Mouse (Mus musculus): ENCODE results near the gene Smarcb1.
"Not testable (repeated sequence)": the region's sequence is repeated elsewhere in the genome, so short reads cannot be mapped to it uniquely, and the experiment has no call there.

Gene Smarcb1

DNA sequence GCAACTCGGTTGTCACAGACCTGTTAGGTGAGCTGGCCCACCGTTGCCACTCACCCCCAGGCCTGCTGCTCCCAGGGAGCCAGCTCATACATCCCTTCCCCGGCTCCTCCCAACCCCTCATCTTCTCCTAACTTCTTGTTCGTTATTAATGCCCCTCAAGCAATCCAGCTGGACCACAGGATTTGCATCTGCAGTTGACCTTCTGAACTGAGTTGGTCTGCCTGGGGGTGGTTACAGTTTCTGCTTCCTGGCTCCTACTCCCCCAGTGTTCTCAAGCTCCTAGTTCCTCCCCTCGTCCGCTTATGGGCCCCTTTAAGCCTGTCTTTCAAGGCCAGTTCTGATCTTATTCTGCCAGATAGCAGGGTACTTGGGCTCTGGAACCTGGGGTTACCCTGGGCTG is 26.8 kb downstream of the Smarcb1 start:
- intact Hi-C loops (cut with DNase I): no loop called here

GRCm38 (mm10) chr10:75893089-75893750 is 28.2 kb downstream of the Smarcb1 start, which contains the start of gene Derl3:
Derl3 (plus strand) TSS chr10:75893413.
- intact Hi-C loops (cut with DNase I): no loop called here

DNA sequence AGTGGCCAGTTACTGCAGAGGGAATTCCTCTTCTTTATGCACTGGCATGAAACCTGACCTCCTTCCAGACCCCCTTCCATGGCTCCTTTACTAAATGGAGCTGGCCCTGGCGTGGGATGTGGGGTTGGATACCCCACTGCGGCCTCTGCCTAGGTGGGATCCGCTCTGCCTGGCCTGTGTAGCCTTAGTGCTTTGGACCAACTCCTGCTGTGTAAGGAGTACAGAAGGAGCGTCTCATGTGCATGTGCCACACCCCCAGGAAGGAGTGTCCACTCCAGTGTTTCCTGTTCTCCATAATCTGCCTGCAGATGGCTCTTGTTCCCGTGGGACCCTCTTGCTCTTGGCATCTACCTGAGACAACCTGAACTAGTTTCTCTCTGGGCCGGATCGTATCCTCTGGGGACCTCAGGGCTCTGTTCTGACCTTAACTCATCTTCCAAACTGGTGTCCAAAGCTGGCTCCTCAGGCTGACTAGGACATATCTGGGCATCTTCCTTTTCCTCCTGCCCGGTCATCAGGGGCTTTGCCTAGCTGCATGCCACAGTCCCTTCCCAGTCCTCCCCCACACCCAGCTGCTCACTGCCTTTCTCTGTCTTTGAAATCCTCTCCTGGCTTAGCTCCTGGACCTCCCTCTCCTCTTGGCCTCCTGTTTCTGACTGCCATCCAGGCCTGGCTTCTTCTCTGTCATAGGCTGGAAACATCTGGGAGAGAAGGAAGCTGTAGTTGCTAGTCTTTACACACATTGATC is 31.8 kb downstream of the Smarcb1 start:
- intact Hi-C loops (cut with DNase I): no loop called here

DNA sequence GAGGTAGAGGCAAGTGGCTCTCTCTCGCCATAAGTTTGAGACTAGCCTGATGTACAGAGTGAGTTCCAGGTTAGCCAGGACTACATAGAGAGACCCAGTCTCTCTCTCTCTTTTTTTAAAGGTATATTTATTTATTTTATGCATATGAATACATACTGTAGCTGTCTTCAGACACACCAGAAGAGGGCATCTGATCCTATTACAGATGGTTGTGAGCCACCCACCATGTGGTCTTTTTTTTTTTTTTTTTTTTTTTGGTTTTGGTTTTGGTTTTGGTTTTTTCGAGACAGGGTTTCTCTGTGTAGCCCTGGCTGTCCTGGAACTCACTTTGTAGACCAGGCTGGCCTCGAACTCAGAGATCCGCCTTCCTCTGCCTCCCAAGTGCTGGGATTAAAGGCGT is 33.9 kb downstream of the Smarcb1 start:
- intact Hi-C loops (cut with DNase I): not testable (repeated sequence)

- intact Hi-C loops (cut with DNase I): loop anchor here (5.0 kb wide), 1 partner anchor 68 kb away; the partner anchor contains the start of gene Gm5134
Observed at GRCm38 (mm10) chr10:75884742-75885141, 36.7 kb downstream of the Smarcb1 start.

GRCm38 (mm10) chr10:75883232-75883552 is 38.2 kb downstream of the Smarcb1 start:
- intact Hi-C loops (cut with DNase I): loop anchor here (5.0 kb wide), 1 partner anchor 69 kb away; the partner anchor contains the start of gene Gm5134

GRCm38 (mm10) chr10:75882433-75883231 is 38.8 kb downstream of the Smarcb1 start:
- intact Hi-C loops (cut with DNase I): loop anchor here (5.0 kb wide), 1 partner anchor 70 kb away; the partner anchor contains the start of gene Gm5134

DNA sequence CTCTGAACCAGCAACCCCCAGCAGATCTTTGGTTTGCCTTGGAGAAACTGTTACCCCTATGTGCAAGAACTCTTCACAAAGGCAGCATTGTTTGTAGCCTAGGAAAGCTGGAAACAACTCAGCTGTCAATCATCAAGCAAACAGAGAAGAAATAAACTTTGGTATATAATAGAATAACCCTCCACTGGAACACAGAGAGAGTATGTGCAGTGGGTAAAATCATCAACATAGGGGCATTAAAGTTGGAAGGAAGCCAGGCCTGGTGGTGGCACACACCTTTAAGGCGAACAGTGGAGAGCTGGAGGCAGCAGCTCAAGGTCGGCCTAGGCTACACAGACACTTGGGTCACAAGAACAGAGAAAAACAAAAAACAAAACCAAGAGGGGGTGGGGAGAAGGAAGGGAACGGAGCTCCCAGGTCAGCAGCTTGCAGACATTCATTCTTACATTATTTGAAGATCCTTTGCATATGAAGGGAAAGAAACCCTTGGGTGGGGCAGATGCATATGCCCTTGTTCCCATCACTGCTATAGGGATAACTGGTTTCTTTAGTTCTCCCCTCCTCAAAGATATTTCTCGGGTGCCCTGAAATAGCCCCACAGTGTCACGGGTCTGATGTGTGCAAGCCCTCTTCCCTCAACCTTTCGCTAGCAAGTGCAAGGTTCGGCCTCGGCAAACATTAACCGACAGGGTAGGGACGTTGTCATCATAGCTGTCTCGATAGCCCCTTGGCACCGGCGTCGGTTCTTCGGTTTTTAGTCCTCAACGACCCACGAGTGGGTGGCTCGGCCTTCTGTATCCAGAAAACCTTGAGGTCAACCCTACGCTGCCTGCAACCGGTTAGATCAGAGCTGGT is 39.6 kb downstream of the Smarcb1 start:
- intact Hi-C loops (cut with DNase I): loop anchor here (5.0 kb wide), 1 partner anchor 70 kb away; the partner anchor contains the start of gene Gm5134

- intact Hi-C loops (cut with DNase I): loop anchor here (5.0 kb wide), 1 partner anchor 71 kb away; the partner anchor contains the start of gene Gm5134
Observed at GRCm38 (mm10) chr10:75880771-75881577, 40.4 kb downstream of the Smarcb1 start.

DNA sequence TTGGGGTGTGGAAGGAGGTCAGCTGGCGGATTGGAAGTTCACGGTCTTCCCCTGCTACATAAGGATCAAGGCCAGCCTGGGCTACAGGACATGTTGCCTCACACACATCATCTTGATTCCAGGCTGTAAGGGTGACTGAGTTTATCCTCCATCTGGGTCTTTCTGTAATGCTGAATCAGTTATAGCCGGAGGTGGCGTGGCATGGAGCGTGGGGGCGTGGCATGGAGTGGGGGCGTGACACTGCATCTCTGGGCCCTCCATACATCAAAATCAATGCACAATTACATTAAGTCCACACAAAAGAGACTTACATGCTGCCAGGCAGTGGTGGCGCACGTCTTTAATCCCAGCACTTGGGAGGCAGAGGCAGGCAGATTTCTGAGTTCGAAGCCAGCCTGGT is 41.1 kb downstream of the Smarcb1 start:
- intact Hi-C loops (cut with DNase I): loop anchor here (5.0 kb wide), 1 partner anchor 72 kb away; the partner anchor contains the start of gene Gm5134

- intact Hi-C loops (cut with DNase I): no loop called here
Observed at GRCm38 (mm10) chr10:75878836-75879235, 42.6 kb downstream of the Smarcb1 start.

GRCm38 (mm10) chr10:75873543-75874170 is 47.8 kb downstream of the Smarcb1 start:
- intact Hi-C loops (cut with DNase I): no loop called here

DNA sequence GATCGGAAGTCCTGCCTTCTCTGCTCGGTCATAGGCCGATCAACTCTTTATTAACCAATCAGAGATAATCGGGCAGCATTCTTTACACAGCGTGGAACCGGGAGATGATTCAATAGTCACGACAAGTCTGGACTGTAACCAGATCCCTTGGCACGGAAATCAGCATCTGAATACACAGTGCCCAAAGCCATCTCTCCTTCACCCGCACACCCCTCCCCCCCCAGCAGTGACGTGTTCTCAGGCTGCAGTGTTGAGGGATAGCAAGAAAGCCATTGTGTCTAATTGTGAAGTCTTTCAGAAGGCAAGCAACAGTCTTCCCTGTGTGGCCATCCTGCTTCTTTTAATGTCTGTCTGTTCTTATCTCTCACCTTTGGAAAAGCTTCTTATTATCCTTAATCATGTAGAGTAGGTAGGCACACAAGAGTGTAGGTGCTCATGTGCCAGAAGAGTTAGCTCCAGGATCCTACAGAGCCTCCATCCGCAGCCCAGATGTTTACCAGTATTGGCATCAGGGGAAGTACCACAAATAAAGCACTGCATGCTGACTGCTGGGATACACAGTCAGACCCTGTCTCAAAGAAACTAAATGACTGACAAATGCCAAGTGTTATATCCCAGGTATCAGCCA is 48.4 kb downstream of the Smarcb1 start:
- intact Hi-C loops (cut with DNase I): no loop called here

- intact Hi-C loops (cut with DNase I): no loop called here
Observed at GRCm38 (mm10) chr10:75872025-75872914, 49.1 kb downstream of the Smarcb1 start.

GRCm38 (mm10) chr10:75861587-75861986 is 59.8 kb downstream of the Smarcb1 start:
- intact Hi-C loops (cut with DNase I): no loop called here

GRCm38 (mm10) chr10:75860746-75861145 is 60.7 kb downstream of the Smarcb1 start:
- intact Hi-C loops (cut with DNase I): no loop called here

DNA sequence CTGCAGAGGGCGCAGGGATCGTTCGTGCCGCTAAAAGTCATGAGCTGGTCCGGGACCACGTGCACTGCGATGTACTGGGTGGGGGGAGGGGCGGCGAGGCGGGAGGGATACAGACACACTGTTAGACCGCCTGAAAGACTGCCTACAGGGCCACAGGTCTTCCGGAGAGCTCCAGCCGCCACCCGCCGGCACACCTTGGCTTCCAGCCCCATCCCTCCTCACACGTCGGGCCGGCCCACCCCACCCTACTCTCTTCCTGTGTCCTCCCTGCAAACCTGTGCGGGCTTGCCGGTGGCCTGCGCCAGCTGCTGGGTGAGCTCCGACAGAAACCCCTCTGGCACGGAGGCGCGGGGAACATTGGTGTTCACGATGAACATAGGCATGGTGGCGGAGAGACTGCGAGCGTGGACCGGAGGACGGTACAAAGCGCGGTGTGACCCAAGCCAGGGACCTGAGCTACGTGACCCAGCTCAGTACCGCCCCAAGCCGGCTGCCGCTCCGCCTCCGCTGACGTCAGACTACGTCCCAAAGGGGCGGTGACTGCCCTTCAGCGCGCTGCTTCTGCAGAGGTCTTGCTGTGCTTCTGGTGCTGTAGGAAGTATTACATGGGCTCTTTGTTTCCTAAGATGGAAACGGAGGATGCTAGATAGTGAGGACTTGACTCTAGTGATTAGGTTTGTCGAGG is 61.5 kb downstream of the Smarcb1 start, which contains the start of gene Mif:
TSS of gene Mif (minus strand) at position 455 of the 685 bp plus-strand sequence.
- intact Hi-C loops (cut with DNase I): not testable (repeated sequence)

Measured in adrenal gland (tissue).